Mouse (Mus musculus) gastrocnemius, postnatal 36 days (tissue): ENCODE results near the gene Olfr456. TPM values are rescaled to one million over a fixed set of nuclear protein-coding genes. Genes with fewer than 3 reads are reported as not detected.
"Not testable (repeated sequence)": the region's sequence is repeated elsewhere in the genome, so short reads cannot be mapped to it uniquely, and the experiment has no call there.

Source experiments
- DNase-seq, 2 experiments: peaks; one replicate each; pipeline ENCODE4 v3.0.0; 2022
- intact Hi-C: fragments of 180-260 bp; cut with DNase I; formaldehyde crosslinking; loops from one replicate; pipeline ENCODE4 v1.15.1; 2025
- long read RNA-seq, 2 experiments: library from polyadenylated mRNA; stranded (forward); transcript quantifications; one replicate each; pipeline ENCODE4 v2.0.0; 2021
- total RNA-seq, 2 experiments: library from RNA; stranded (reverse); gene quantifications; 2 replicates each; pipeline ENCODE4 v1.2.3; 2021

Olfr456 gene
- total RNA-seq: not detected
- long read RNA-seq, experiment 1: 0 reads
- long read RNA-seq, experiment 2: 0 reads

DNA sequence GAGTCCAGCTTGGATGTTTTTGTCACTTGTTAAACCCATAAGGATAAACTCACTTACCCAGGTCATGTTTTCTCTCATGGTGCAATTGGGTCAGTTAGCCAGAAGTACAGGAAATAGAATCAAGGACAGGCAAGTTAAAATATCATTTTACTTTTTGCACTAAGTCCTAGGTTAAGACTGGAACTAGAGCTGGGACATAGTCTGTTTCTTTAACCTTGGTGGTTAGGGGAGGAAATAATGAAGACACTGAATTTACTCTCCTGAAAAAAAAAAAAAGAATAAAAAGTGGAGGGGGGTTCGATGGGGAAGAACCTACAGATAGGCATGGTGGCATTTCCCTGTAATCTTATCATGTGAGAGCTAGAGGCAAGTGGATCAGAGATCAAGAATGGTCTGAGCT is at the start of gene Olfr456:
Gene Olfr456, minus strand, starts transcription at position 101 of the 400 bp plus-strand sequence.
- intact Hi-C loops: no loop called here
- DNase-seq: no peak

DNA sequence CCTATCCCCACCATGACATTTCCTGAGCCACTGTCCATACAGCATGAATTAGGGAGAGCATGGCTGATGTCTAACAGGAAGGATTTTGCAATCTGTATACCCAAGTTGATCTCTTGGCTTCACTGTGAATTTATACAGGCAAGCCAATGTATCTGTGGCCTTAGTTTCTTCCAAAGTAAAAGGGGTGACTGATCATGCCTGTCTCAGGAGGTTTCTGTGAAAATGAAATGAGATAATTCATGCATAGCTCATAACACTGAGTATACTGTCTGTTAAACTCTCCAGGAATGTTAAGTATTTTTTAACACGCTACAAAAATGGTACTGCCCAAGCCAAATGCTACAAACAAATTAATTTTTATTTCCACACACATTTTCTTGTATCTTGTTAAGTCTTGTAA is 26.4 kb upstream of the Olfr456 start:
- DNase-seq: no peak
- intact Hi-C loops: no loop called here

DNA sequence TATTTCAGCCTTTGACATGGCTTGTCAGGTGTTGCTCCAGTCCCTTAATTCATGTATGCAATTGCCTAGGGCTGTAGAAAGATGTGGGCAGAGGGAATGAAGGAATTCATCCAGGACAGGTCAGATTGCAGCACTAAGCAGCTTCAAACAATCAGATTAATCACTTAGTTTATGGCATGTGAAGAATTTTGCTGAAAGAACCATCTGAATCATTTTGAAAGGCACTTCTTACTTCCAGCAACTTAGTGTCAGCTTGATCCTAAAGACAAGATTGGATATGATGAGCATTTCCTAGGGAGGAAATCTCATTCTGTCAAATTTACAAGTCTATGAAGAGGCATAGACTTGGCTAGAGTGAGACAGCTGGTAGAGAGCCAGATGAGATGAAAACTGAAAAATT is 22.3 kb upstream of the Olfr456 start:
- DNase-seq: no peak
- intact Hi-C loops: no loop called here

- intact Hi-C loops: no loop called here
- DNase-seq: no peak
Observed at GRCm38 (mm10) chr6:42503478-42503877, 16.5 kb upstream of the Olfr456 start.

- intact Hi-C loops: no loop called here
Observed at GRCm38 (mm10) chr6:42489731-42490130, 2.7 kb upstream of the Olfr456 start.

GRCm38 (mm10) chr6:42484633-42485032 is 2.4 kb downstream of the Olfr456 start:
- intact Hi-C loops: no loop called here
- no peak for DNase-seq

More at GRCm38 (mm10) chr6:42489731-42490130, 2.7 kb upstream of the Olfr456 start:
- DNase-seq: no peak

DNA sequence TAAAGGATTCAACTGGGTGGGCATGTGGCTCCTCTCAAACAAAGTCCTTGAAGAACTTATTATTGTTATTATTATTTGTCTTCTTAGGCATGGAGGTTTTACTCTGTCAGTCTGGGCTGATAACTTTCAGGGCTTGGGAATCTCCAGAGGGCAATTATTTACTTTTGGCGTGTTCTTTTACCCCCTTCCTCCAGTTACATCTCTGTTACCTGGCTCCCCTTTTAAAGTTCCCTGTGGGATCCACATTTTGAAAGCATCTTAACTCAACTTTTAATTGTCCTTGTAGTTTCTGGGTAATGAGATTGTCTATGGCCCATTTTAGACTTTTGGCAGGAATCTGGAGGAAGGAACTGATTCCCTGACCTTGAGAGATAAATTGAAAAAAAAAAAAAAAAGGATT is 10.8 kb downstream of the Olfr456 start, which contains the start of gene Olfr457:
Gene Olfr457, minus strand, starts transcription at position 101 of the 400 bp plus-strand sequence.
- intact Hi-C loops: no loop called here

GRCm38 (mm10) chr6:42471298-42471697 is 15.7 kb downstream of the Olfr456 start:
- DNase-seq, intact Hi-C loops: not testable (repeated sequence)

More for the DNA sequence above, 10.8 kb downstream of the Olfr456 start, which contains the start of gene Olfr457:
- no peak for DNase-seq

DNA sequence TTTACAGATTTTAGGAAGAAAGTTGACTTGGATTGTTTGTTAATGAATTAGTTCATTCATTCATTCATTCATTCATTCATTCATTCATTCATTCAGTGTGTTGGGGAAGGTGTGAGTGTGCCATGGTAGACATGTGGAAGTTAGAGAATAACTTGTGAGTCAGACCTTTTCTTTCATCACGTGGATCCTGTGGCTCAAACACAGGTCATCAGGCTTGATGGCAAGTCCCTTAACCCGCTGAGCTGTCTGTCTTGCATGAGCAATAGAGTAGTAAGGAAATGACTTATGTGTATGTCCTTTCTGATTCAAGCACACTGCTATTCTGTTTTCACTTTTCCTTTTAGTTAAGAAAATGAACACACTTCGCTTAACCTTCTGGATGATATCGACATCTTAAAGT is 16.5 kb downstream of the Olfr456 start:
- intact Hi-C loops: no loop called here
- DNase-seq: no peak

DNA sequence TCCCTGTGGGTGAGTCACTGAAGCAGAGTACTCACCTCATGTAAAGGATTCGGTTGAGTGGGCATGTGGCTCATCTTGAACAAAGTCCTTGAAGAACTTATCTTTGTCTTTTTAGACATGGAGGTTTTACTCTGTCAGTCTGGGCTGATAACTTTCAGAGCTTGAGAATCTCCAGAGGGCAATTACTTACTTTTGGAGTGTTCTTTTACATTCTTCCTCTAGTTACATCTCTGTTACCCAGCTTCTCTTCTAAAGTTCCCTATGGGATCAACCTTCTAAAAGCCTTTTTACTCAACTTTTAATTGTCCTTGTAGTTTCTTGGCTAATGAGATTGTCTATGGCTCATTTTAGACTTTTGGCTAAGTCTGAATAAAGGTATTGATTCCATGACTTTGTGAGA is 21.9 kb downstream of the Olfr456 start, which contains the start of gene Olfr458:
Gene Olfr458, minus strand, starts transcription at position 101 of the 400 bp plus-strand sequence.
- intact Hi-C loops: no loop called here

GRCm38 (mm10) chr6:42447381-42447780 is 39.6 kb downstream of the Olfr456 start:
- intact Hi-C loops: no loop called here

More for the DNA sequence above, 21.9 kb downstream of the Olfr456 start, which contains the start of gene Olfr458:
- DNase-seq: no peak

DNA sequence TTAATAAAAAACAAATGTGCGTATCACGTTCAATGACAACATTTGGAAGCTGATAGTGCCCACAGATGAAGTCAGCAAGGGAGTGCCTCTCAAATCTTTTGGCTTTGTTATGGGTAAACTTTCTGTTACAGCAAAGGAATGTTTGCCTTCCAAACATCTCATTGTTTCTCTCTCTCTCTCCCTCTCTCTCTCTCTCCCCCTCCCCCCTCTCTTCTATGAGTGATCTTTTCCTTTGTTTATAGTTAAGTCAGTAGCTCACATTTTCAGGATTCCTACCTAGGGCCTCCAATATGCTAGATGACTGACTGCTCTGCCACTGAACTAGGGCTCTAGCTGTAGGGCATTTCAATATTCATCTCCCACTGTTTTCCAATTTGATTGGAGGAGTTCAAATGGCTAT is 42.5 kb downstream of the Olfr456 start:
- no peak for DNase-seq
- intact Hi-C loops: no loop called here

More at GRCm38 (mm10) chr6:42447381-42447780, 39.6 kb downstream of the Olfr456 start:
- DNase-seq: no peak

DNA sequence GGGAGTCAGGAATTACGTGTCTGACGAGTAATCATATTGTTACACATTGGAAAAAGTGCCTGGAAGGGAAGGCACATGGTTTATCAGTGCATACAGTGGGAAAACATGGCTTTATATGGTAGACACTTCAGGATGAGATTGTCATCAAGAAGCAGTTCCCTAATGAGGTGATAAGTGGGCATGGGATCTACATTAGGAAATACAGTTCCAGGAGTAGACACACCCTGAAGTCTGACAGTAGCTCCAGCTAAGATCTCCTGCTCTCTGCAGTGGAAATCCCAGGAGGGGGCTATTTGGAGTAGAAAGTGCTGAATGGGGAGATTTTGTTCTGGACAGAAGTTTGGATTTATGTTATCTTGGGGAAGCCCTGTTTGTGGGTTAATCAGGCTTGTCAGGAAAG is 45.6 kb downstream of the Olfr456 start:
- intact Hi-C loops: no loop called here
- DNase-seq: no peak

Other genes starting within 250 kb of the Olfr456 start
- 10 to 100 TPM; 23.8 to 44.0 TPM for gene Gstk1, start 241.3 kb downstream of the Olfr456 start, total RNA-seq
- gene Tmem139, start 225.2 kb downstream of the Olfr456 start, total RNA-seq: under 1 TPM in 1 of 2 experiments, not detected in 1; 0.30 TPM
- gene Casp2, start 222.2 kb downstream of the Olfr456 start, total RNA-seq: 1 to 10 TPM; 5.3 to 5.5 TPM
- 100 to 1,000 TPM; 134 to 146 TPM for gene Clcn1, start 200.5 kb downstream of the Olfr456 start, total RNA-seq
- gene Fam131b, start 162.6 kb downstream of the Olfr456 start, total RNA-seq: under 1 TPM; 0.25 to 0.26 TPM
- 10 to 100 TPM; 21.9 to 26.6 TPM for gene Zyx, start 137.6 kb downstream of the Olfr456 start, total RNA-seq
- under 1 TPM in 1 of 2 experiments, not detected in 1; 0.10 TPM for gene Epha1, start 113.9 kb downstream of the Olfr456 start, total RNA-seq
- gene Tas2r143, start 87.0 kb downstream of the Olfr456 start, total RNA-seq: not detected
- under 1 TPM in 1 of 2 experiments, not detected in 1; 0.23 TPM for gene Tas2r135, start 81.8 kb downstream of the Olfr456 start, total RNA-seq
- not detected for gene Tas2r126, start 52.7 kb downstream of the Olfr456 start, total RNA-seq
- gene Olfr458, start 22.0 kb downstream of the Olfr456 start, total RNA-seq: not detected
- not detected for gene Olfr457, start 10.9 kb downstream of the Olfr456 start, total RNA-seq
- gene Olfr455, start 60.4 kb upstream of the Olfr456 start, total RNA-seq: not detected
- gene Tcaf3, start 110.5 kb upstream of the Olfr456 start, total RNA-seq: not detected
- 1 to 10 TPM; 2.3 TPM for gene Tcaf2, start 158.0 kb upstream of the Olfr456 start, total RNA-seq
- gene Tcaf1, start 222.9 kb upstream of the Olfr456 start, total RNA-seq: 1 to 10 TPM; 5.9 to 6.3 TPM